Mouse (Mus musculus): ENCODE measurements around the gene Srrm4.

DNA sequence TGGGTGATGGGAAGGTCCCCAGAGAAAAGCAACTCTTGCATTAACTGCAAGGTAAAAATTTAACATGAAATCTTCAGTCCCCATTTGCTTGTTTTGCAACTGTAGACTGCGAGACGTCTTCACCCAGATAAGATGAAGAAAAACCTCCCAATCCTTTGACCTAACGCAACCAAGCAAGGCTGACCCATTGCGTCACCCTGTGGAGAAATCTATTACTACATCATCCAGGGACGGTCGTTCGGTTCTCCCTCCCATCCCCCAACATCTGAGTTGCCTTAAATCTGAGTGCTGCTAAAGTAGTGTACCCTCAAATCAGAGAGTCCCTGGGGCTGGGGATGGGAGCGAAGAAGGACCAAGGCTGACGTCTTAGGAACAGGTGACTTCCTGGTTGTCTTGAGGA lies 182.7 kb downstream of the Srrm4 start:
- no peak for TF ChIP-seq NANOG (IDR thresholded peaks at IDR 0.05; ENCODE audit: borderline replicate concordance, low read length)
- TF ChIP-seq POU5F1 (IDR thresholded peaks at IDR 0.05; ENCODE audit: borderline replicate concordance, low read length) = no peak

All from E14TG2a.4 (cell line).